Mouse (Mus musculus): ENCODE results near the gene Cflar.

Cflar gene

DNA sequence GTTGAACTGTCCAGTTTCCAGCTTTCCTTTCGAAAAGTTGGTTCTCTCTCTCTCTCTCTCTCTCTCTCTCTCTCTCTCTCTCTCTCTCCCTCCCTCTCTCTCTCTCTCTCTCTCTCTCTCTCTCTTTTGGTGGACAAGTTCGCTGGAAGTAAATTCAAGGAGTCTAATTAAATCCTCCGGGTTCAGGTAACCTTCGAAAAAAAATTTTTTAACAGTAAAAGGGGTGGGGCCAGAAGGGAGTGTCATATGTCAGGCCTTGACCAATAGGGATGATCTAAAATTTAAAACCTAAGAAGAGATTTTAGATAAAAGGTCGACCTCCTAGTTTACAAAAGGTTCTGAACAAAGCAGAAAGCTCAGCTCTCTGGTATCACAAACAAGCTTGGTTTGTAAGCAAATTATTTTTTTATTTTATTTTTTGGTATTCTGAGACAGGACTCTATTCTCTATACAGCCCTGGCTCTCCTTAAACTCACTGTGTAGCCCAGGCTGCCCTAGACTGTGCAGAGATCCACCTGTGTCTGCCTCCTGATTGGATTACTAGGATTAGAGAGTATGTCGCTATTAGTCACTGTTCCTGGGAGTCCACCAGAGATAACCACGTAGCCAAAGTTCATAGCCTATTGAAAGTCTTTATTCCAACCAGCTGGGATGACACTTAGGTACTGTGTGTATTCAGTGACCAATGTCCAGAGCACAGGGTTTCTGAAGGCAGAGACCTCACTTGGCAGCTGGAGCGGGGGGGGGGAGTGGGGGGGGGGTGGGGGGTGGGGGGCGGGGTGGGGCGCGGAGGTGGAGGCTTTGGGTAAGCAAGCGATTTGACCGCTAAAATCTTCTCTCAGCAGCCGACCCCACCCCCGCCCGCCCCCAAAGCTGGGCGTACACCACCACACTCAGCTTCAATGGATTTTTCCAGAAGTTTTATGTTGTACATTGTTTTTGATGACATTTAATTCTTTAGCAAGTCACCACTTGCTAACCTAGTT lies 1.1 kb downstream of the Cflar start:
- peak; percentile 85 for DNase-seq (ENCODE audit: low read depth, low spot score)

- DNase-seq (ENCODE audit: low read depth, low spot score), result peak; percentile 77
Observed at GRCm38 (mm10) chr1:58713081-58713892, 2.0 kb downstream of the Cflar start.

- no peak for DNase-seq (ENCODE audit: low read depth, low spot score)
Observed at GRCm38 (mm10) chr1:58713893-58714231, 2.6 kb downstream of the Cflar start.

DNA sequence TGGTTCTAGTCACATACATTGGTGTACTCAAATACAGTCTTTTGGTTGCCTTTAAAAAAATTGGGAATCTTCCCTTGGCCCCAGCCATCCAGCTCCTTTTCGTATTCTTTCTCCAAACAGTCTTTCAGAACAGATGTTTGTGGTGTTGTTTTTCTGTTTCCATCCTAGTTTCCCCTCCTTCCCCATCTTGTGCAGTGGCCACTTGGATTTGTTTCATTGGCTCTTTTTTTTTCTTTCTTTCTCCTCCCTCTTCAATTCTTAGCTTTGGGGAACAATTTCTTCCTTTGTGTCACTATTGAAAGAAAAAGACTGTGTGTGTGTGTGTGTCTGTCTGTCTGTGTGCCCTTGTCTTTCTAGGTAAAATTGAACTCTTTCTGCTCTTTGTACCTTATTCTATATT lies 3.1 kb downstream of the Cflar start:
- no peak for DNase-seq (ENCODE audit: low read depth, low spot score)

- no peak for DNase-seq (ENCODE audit: low read depth, low spot score)
Observed at GRCm38 (mm10) chr1:58715536-58715935, 4.2 kb downstream of the Cflar start.

- DNase-seq (ENCODE audit: low read depth, low spot score), result no peak
Observed at GRCm38 (mm10) chr1:58716162-58716882, 5.0 kb downstream of the Cflar start.

DNA sequence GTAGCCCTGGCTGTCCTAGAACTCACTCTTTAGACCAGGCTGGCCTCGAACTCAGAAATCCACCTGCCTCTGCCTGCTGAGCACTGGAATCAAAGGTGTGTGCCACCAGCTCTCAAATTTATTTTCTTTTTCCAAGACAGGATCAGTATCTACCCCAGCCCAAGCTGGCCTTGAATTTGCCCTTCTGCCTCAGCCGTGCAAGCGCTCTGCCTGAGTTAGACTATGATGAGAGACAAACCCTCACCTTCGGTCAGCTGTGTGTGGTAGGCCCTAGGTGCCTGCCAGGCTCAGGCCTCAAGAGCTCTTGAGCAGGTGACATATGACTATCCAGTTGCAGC lies 5.5 kb downstream of the Cflar start:
- DNase-seq (ENCODE audit: low read depth, low spot score), result no peak

DNA sequence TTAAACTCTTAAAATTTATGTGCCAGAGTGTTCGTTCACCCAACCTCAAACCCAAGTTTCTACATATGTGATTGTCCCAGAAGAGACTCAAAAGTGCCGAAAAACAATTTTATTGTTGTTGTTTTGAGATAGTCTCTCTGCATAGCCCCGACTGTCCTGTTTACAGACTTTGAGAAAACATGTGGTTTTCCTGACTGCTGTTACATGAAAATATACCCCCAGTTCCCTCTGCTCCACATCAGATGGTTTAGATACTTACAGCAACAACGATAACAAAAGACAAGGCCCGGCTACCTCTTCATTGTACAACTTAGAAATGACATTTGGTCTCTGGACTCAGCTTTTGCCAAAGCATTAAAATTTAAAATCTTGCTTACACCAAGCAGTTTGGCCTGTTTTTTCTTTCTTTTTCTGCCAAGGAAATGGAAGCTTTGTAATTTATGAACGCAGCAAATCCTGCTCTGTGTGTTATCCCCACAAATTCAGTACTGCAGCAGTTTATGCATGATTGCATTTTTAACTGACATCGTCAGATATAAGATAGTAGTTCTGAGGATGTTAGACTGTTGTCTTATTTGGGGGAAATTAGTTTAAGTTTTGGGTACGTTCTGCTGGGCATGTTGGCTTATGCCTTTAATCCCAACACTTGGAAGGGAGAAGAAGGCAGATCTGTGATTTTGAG lies 6.4 kb downstream of the Cflar start:
- DNase-seq (ENCODE audit: low read depth, low spot score), result no peak

GRCm38 (mm10) chr1:58719356-58719945 lies 8.1 kb downstream of the Cflar start:
- no peak for DNase-seq (ENCODE audit: low read depth, low spot score)

DNA sequence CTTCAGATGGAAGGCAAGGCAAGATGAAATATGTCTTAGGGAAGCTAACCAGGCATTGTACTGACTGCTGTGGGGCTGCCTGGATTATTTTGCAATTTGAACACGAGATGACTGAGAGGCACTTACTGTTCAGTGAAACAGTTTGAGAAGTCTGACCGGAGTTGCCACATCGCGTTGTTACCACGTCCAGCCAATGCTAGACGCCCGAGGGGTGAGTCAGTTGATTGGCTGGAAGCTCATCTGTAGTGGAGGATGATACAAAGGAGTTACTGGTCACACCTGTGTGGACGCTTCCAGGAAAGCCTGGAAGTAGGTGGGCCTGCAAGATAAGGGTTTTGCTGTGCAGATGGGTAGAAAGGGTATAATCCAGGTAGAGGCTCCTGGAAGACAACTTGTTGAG lies 8.8 kb downstream of the Cflar start:
- no peak for DNase-seq (ENCODE audit: low read depth, low spot score)

- DNase-seq (ENCODE audit: low read depth, low spot score), result no peak
Observed at GRCm38 (mm10) chr1:58720988-58721387, 9.7 kb downstream of the Cflar start.

DNA sequence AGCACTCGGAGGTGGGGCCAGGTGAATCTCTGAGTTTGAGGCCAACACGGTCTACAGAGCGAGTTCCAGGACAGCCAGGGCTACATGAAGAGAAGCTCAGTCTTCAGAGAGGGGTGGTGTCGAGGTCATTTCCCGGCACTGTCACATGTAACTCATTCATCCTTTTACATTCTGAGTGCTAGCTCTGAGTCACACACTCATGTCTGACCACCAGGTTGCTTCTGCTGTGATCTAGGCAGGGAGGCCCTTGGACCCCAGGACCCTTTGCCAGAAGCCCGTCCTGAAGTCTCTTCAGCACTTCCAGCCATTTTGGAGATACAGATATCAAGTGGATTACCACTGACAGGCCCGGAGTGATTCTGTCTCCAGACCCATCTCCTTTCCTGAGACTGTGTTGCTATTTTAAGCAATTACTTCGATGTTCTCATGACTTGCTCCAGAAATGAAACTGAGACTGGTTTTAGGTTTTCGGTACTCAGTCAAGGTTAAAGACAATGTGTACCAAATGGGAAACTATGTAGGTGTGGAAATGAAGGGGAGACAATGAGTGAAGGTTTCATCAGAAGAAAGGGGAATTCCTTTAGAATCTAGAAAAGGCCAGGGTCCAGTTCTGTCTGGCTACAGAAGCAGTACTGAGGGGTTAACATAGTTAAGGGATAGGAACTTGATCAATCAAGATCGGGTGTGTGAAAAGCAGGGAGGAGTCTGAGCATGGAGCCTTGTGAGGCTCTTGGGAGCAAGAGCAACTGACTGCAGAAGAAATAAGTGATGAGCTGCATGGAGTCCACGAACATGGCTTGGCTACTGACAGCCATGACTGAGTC lies 11.0 kb downstream of the Cflar start:
- no peak for DNase-seq (ENCODE audit: low read depth, low spot score)

DNA sequence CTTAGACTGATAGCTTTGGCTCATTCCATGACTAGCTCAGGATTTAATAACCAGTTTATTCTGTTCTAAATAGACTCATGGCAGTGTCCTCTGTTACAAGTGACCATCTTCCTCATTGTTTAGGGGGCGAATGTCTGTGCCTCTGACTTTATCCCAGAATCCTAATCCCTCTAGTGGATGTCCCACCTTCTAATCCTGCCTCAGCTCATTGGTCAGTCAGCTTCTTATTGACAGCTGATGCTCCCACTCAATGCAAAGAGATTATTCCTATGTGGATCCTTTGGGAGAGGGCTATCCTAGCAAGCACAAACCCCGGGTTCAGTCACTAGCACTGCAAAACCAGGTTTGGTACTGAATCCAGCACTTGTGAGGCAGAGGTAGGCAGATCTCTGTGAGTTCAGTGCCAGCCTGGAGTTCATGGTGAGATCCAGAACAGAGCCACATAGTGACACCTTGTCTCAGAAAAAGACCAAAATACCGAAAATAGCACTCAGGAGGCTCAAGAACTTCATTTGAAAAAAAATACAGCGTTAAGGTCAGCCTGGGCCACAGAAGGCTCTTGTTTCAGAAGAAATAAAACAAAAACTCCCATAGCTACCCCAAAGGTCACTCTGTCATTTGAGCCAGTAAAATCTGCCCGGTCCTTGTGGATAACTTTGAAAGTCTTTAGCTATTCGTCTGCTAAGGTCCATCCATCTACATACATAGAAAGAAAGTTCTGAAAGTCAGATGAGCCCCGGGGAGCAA lies 11.9 kb downstream of the Cflar start:
- DNase-seq (ENCODE audit: low read depth, low spot score), result no peak

- no peak for DNase-seq (ENCODE audit: low read depth, low spot score)
Observed at GRCm38 (mm10) chr1:58723809-58724405, 12.6 kb downstream of the Cflar start.

DNA sequence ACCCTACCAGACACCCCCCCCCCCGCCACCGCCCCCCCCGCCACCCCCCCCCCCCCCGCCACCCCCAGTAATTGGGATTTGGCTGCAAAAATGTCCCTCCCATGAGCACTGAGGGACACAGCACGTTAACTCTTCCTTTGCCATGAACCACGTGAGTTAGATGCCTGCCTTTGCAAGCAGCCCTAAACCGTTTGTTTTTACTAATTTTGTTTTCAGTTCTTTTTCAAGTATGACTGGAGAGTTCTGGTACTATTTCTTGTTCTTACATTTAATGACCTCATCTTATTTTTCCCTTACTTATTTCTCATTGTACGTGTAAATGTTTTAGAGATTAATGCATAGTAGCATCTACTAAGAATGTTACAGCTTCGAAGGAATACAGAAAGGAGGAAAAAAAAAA lies 13.2 kb downstream of the Cflar start:
- no peak for DNase-seq (ENCODE audit: low read depth, low spot score)

DNA sequence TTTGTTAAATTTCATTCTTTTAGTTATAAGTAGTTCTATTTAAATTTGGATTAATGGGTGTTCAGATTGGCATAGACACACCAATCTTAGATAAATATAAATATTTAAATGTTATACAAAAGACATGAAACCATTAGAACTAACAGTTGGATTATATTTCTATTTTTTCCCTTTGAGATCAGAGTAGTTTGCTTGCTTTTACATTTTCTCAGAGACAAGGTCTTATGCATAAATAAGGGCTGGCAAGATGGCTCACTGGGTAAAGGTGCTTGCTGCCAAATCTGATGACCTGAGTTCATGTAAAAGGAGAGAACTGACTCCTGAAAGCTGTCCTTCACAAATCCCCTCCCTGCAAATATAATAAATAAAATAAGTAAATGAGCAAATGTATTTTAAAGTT lies 13.8 kb downstream of the Cflar start:
- no peak for DNase-seq (ENCODE audit: low read depth, low spot score)

DNA sequence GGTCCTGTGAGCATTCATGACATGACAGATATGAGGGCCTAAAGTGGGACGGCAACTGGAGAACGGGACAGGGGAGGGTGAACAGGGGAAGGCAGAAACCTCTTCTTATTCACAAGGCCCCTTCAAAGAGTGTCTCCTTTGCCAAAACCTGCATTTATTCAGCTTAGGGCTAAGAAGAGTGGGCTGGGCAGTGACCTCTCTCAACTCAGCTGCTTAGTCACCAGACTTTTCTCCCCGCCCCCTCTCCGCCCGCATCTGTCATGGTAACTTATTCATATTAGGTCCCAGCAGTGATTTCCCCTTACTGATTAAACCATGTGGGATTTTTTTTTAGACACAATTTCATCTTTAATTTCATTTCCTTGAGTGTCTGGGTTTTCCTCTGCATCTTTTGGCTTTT lies 14.5 kb downstream of the Cflar start:
- DNase-seq (ENCODE audit: low read depth, low spot score), result no peak

DNA sequence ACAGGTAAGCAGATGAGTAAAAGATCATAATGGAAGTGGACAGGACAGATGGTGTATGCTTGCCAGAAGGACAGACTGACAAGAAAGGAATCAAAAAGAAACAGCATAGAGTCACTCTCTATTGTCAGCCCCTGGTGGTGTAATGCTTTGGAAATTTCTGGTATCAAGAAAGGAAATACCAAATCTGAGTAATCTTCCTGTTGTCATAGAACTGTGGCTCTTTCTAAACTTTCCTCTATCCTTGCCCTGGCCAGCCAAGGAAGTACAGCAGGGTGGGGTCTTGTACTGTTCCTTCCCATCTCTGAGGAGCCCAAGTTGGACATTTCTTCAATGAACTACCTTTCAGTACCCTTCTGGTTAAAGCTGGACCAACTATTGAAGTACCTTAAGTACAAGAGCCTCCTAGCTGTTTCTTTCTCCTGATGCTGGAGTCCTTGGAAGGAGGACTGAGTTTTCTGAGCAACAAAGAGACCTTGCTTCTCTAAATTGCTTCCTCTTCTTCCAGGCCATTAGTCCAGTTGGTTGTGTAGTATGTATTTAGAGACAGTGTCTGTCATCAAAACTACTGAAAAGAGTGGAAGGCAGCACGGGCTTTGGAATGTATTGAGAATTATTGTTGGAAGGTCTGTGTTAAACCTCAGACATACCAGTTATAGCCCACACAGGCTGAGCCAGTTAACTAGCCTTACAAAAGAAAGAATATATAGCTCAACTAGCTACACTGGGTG lies 15.9 kb downstream of the Cflar start:
- no peak for DNase-seq (ENCODE audit: low read depth, low spot score)

Measured in skeletal muscle tissue, adult 2 months (tissue).